Mouse (Mus musculus): ENCODE measurements around the gene Pptc7.

DNA sequence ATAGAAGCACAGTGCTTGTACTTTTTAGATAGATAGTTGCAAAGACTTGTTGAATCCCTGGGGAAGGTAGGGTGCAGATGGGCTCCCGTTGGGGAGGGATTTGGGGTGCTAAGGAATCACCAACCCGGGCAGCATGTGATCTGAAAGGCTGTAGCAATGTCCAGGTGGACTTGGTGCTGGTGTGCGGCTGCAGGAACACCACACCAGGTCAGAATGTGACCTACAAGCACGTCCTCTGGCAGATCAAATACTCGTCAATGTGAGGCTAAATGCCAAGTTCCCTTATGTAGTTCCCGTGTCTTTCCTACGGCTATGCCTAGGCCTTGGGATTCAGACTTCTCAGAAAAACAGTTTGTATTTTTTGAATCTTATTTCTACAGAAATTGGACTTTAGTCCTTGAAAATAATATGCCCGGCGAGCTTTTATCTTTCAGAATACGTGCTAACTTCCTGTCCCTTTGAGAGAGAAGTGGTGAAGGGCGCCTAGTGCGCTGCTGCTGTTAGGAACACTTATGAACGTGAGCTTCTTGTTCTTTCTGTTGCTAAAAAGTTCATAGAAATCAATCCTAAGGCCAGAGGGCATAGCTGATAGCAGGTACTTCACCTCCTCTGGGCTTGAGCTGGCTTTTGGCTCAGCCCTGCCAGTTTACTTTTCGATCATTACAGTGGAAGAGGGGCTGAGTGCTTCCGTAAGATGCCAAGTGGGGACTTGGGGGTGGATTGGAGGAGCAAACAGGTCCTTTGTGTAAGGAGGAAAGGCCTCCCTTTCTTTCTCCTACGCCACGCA, 7.6 kb downstream of the Pptc7 start:
- no peak for TF ChIP-seq CTCF (IDR thresholded peaks at IDR 0.05; ENCODE audit: extremely low read depth, insufficient read depth, insufficient read length, insufficient replicate concordance)
- TF ChIP-seq POLR2A (IDR thresholded peaks at IDR 0.05; ENCODE audit: low read depth, low read length) = no peak
